Mouse (Mus musculus): ENCODE measurements around the gene D630045J12Rik.

GRCm38 (mm10) chr6:38109160-38109795 is 144.5 kb downstream of the D630045J12Rik start, which contains the start of gene Tmem213:
- TF ChIP-seq CTCF (IDR thresholded peaks at IDR 0.05; ENCODE audit: low read depth) (no peak), EP300 (IDR thresholded peaks at IDR 0.05; ENCODE audit: low read depth) (no peak)
